Mouse (Mus musculus) heart, adult 2 months (tissue): ENCODE measurements around the gene Slc10a7. TPM values are rescaled to one million over a fixed set of nuclear protein-coding genes. Genes with fewer than 3 reads are reported as not detected.

Experiments used
- DNase-seq, 2 experiments: peaks; one replicate each; pipeline ENCODE4 v3.0.0; 2021
- H3K27ac ChIP-seq: fragments of 200-600 bp; 2 replicates; pipeline ENCODE4 v1.8.1; 2022
- H3K27me3 ChIP-seq: fragments of 200-500 bp; 2 replicates; pipeline ENCODE4 v1.6.1; 2012; ENCODE audit warnings: mild to moderate bottlenecking, low read length, inconsistent platforms, mixed read lengths; ENCODE audit not compliant: control insufficient read depth, insufficient read depth
- H3K36me3 ChIP-seq: fragments of 200-500 bp; 2 replicates; pipeline ENCODE4 v1.6.1; 2012; ENCODE audit warnings: low read length, inconsistent platforms; ENCODE audit not compliant: control insufficient read depth, insufficient read depth
- H3K4me1 ChIP-seq: fragments of 200-500 bp; 2 replicates; pipeline ENCODE4 v1.6.1; 2011; ENCODE audit warnings: low read length; ENCODE audit not compliant: control insufficient read depth, insufficient read depth
- H3K4me3 ChIP-seq: fragments of 200-600 bp; 2 replicates; pipeline ENCODE4 v1.8.1; 2022
- H3K79me2 ChIP-seq: fragments of 200-500 bp; replicated peaks from 2 replicates; pipeline ENCODE4 v1.6.1; 2012; ENCODE audit warnings: mild to moderate bottlenecking, inconsistent platforms, low read length, moderate library complexity, mixed read lengths; ENCODE audit not compliant: control insufficient read depth, insufficient read depth
- H3K9ac ChIP-seq: fragments of 200-500 bp; 2 replicates; pipeline ENCODE4 v1.6.1; 2012; ENCODE audit warnings: low read depth, mild to moderate bottlenecking, control low read depth, inconsistent platforms, low read length, mixed read lengths
- CTCF ChIP-seq: fragments of 200-600 bp; IDR thresholded peaks from 2 replicates; pipeline ENCODE4 v1.8.1; 2022; ENCODE audit warnings: antibody characterized with exemption, mild to moderate bottlenecking, moderate library complexity
- EP300 ChIP-seq: fragments of 200-500 bp; IDR thresholded peaks from 2 replicates; pipeline ENCODE4 v1.6.1; 2011; ENCODE audit warnings: low read depth, low read length, control low read depth; ENCODE audit not compliant: insufficient read depth
- POLR2A ChIP-seq: fragments of 200-500 bp; IDR thresholded peaks from 2 replicates; pipeline ENCODE4 v1.6.1; 2011; ENCODE audit warnings: mild to moderate bottlenecking, low read depth, low read length, control low read depth; ENCODE audit not compliant: insufficient read depth
- WGBS: fragments of 180-500 bp; shearing (Covaris S2); methylation state at CpG from one replicate; pipeline ENCODE4 v1.1.7; 2018; 5-methylcytosine and 5-hydroxymethylcytosine counted together
- intact Hi-C: fragments of 180-260 bp; cut with DNase I; formaldehyde crosslinking; loops from one replicate; pipeline ENCODE4 v1.15.1; 2025
- polyA plus RNA-seq: library from polyadenylated mRNA; depleted of rRNA; stranded (reverse); fragments of >200 nt; gene quantifications from 2 replicates; pipeline ENCODE4 v1.2.3, GENCODE M21; 2012
- total RNA-seq, 2 experiments: library from RNA; stranded (reverse); gene quantifications; 2 replicates each; pipeline ENCODE4 v1.2.3; 2021

Slc10a7 gene
- total and polyA plus RNA-seq, 3 experiments = 4.1 to 5.4 (median 4.3) TPM

DNA sequence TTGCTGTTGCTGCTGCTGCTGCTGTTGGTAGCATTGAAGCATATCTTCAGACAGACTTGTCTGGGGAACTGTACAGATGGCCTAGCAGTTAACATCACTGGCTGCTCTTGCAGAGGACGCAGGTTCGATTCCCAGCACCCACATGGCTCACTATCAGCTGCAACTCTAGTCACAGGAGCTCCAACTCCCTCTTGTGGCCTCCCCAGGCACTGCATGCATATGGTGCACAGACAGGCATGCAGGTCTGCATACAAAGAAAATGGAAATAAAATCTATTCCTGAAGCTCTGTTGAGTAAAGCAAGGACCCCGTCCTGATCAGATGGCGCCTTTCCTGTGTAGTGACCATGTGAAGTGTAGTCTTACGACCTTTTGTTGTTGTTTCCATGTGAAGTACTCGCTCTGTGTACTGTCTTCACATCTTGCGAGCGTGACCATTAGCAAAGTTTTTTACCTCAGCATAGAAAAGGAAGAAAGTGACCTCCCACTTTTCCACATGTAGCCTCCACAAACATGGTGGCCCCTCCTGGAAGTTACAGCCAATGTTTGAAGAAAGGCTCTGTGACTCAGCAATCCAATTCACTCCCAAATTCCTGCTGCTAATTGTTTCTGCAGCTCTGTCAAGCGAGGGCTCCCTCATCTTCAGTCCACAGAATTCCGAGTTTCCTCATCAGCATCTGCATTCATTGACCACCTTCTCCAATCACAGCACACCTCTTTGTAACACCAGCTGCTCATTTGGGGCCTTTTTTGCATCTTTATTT is 210.3 kb downstream of the Slc10a7 start:
- no peak overlapping the region for H3K4me3 ChIP-seq
- no peaks in the 10 kb centered on the region for H3K27me3 ChIP-seq
- peak overlapping the region; percentile 2 for H3K27ac ChIP-seq
- no peaks in the 10 kb centered on the region for H3K36me3 ChIP-seq
- no peaks in the 10 kb centered on the region; the same call in none of the 2 replicates for H3K4me1 ChIP-seq
- H3K9ac ChIP-seq = no peak overlapping the region
- 71% methylated on average over 10 of the region's 10 CpGs for WGBS
- no peak for DNase-seq
- TF ChIP-seq CTCF = peak; percentile 51
- TF ChIP-seq POLR2A = no peak
- TF ChIP-seq EP300 = no peak
- H3K79me2 ChIP-seq = no peaks in the 10 kb centered on the region
- intact Hi-C loops = no loop called here

DNA sequence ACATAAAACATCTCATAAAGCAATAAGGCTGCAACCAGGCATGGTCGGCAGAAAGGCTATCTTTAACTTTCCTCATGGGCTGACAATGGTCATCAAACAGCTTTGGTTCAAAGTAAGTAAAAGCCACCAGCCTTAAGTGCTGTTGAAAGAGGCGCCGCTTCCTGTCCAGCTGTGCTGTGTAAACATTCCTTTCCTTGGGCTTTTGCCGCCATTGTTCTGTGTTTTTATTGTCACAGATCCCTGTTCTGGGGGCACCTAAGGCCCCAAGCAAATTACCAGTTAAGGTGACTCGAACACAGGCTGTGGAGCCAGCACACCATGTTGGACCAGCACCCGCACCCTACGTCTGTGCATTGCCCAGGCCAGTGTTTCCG is 210.9 kb downstream of the Slc10a7 start:
- 52% methylated on average over 8 of the region's 8 CpGs for WGBS
- intact Hi-C loops = no loop called here
- H3K27ac ChIP-seq = peak overlapping the region; percentile 2
- H3K27me3 ChIP-seq = no peaks in the 10 kb centered on the region
- no peaks in the 10 kb centered on the region; the same call in none of the 2 replicates for H3K4me1 ChIP-seq
- no peak for TF ChIP-seq POLR2A
- no peak overlapping the region for H3K4me3 ChIP-seq
- H3K9ac ChIP-seq = no peak overlapping the region
- H3K79me2 ChIP-seq = no peaks in the 10 kb centered on the region
- H3K36me3 ChIP-seq = no peaks in the 10 kb centered on the region
- DNase-seq = no peak

DNA sequence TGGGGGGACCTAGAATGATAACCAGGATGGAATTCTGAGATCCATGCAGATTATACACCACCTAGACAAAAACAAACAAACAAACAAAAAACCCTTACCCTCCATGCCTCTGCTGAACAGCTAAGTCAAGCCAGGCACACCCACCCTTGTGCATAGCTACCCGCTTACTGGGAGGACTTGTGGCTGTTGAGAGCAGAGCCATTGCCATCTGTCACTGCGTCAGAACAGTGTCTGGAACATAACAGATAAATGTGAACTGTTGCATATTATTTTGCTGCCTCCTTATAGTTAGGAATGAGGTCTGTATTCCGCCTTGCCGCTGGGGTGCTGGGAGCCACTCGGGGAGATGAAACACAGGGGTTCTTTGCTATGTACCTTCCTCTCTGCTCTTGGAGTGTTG is 212.4 kb downstream of the Slc10a7 start:
- H3K36me3 ChIP-seq = no peaks in the 10 kb centered on the region
- no peaks in the 10 kb centered on the region; the same call in none of the 2 replicates for H3K4me1 ChIP-seq
- H3K9ac ChIP-seq = no peak overlapping the region
- TF ChIP-seq POLR2A (no peak), EP300 (no peak), CTCF (no peak)
- no peak for DNase-seq
- intact Hi-C loops = no loop called here
- WGBS = 81% methylated on average over 5 of the region's 5 CpGs
- no peaks in the 10 kb centered on the region for H3K79me2 ChIP-seq
- H3K27me3 ChIP-seq = no peaks in the 10 kb centered on the region
- H3K4me3 ChIP-seq = no peak overlapping the region
- no peak overlapping the region for H3K27ac ChIP-seq

DNA sequence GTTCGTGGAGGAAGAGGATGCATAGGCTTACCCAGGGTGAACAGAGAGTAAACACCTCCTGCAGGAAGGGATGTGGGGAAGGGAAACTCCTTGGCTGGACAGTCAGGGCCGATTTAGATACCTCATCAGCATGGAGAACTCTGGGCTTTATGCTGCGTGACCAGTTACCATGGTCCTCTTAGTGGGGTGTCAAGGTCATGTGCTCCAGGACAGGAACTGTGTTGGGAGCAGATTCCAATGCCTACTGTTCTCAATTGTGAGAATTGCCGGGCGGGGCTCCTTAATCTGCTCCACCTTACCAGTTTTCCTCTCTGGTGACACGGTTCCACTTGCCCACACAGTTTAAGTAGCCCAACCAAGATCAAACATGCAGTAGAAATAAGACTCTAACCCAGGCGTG is 213.1 kb downstream of the Slc10a7 start:
- TF ChIP-seq EP300 (no peak), POLR2A (no peak), CTCF (no peak)
- no peak for DNase-seq
- no peaks in the 10 kb centered on the region for H3K27me3 ChIP-seq
- H3K4me3 ChIP-seq = no peak overlapping the region
- no peaks in the 10 kb centered on the region; the same call in none of the 2 replicates for H3K4me1 ChIP-seq
- 69% methylated on average over 7 of the region's 7 CpGs for WGBS
- no peaks in the 10 kb centered on the region for H3K36me3 ChIP-seq
- H3K9ac ChIP-seq = no peak overlapping the region
- no peaks in the 10 kb centered on the region for H3K79me2 ChIP-seq
- intact Hi-C loops = no loop called here
- H3K27ac ChIP-seq = no peak overlapping the region

DNA sequence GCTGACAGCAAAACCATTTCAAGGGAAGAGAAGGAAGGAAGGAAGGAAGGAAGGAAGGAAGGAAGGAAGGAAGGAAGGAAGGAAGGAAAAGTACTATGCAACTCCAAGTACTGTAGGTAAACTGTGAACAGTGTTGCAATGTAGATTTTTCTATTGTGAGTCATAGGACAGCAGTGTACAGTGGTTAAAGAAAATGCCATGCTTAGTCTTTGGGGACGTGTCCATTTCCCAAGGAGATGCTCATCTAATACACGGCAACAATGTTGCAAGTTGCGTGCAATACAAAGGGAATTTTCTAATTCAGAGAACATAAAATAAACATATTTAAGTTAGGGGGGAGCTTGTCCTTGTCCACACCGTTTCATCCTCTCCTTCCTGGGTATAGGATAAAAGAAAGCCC is 215.7 kb downstream of the Slc10a7 start:
- Histone ChIP-seq H3K27ac (no peak overlapping the region), H3K4me1 (no peaks in the 10 kb centered on the region; the same call in 1 of the 2 replicates), H3K27me3 (no peaks in the 10 kb centered on the region), H3K4me3 (no peak overlapping the region), H3K79me2 (no peaks in the 10 kb centered on the region), H3K36me3 (no peaks in the 10 kb centered on the region), H3K9ac (no peak overlapping the region)
- intact Hi-C loops = no loop called here
- no peak for DNase-seq
- 95% methylated on average over 4 of the region's 4 CpGs for WGBS
- no peak for TF ChIP-seq CTCF
- TF ChIP-seq POLR2A = no peak
- TF ChIP-seq EP300 = no peak

DNA sequence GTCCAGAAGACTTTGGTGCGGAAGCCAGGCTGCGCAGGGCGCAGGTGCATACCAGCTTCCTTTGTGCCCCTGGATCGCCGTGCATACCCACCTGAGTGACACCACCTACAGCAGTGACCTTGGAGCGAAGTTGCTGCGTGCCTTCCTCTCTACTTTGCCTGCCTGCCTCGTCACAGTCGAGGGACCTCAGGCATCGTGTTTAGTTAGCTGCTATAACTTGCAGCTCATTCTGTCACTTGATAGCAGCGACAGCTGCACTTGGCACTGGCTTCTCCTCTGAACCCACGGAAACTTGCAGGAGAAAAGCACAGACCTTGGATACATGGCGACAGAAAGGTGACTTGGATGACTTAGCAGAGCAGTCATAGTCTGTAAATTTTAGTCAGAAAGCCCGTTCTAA is 219.1 kb downstream of the Slc10a7 start:
- Histone ChIP-seq H3K4me1 (peaks cover 3% of the 10 kb centered on the region; the same call in 1 of the 2 replicates), H3K27me3 (no peaks in the 10 kb centered on the region), H3K79me2 (no peaks in the 10 kb centered on the region), H3K36me3 (no peaks in the 10 kb centered on the region), H3K4me3 (no peak overlapping the region), H3K27ac (no peak overlapping the region), H3K9ac (no peak overlapping the region)
- intact Hi-C loops = no loop called here
- DNase-seq = no peak
- TF ChIP-seq CTCF = no peak
- no peak for TF ChIP-seq POLR2A
- TF ChIP-seq EP300 = no peak
- WGBS = 86% methylated on average over 14 of the region's 14 CpGs
